Mouse (Mus musculus): ENCODE measurements around the gene Mup19.
"Not testable (repeated sequence)": the region's sequence is repeated elsewhere in the genome, so short reads cannot be mapped to it uniquely, and the experiment has no call there.

The Mup19 gene

DNA sequence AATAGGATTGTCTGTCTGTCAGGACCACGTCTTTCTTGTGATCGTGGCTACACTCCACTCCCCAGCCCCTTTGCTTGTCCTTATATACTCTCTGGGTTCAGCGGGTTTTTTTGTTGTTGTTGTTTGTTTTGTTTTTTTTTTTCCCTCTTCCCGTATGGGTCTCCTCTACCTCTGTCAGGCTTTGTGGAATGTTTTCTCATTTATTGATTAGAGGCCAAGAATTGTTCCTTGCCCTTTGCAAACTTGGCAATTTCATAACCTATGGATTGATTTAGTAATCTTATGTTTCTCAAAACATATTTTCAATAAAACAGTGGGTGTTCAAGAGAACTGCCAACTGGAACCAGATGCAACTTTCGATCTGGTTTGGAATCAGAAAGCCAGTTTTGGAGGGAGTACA lies at the start of gene Mup19:
Gene Mup19, minus strand, starts transcription at position 101 of the 400 bp plus-strand sequence.
- not testable (repeated sequence) for DNase-seq (ENCODE audit: low spot score)

DNA sequence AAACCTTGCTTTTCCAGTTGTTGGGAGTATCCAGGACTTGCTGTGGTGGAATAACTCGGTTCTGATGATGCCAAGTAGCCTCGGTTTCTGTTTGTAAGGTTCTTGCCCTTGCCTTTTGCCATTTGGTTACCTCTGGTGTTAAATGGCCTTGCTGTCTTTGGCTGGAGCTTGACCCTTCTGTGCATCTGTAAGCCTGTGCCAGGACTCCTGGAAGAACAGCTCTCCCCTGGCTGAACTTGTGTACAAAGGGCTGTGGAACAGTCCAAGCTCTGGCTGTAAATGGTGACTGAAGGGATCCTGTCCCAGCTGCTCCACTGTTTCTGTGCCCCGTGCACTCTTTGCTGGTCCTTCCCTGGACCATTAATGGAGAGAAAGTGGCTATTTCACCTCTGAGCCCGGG lies 47.1 kb upstream of the Mup19 start:
- no peak for DNase-seq (ENCODE audit: low spot score)

DNA sequence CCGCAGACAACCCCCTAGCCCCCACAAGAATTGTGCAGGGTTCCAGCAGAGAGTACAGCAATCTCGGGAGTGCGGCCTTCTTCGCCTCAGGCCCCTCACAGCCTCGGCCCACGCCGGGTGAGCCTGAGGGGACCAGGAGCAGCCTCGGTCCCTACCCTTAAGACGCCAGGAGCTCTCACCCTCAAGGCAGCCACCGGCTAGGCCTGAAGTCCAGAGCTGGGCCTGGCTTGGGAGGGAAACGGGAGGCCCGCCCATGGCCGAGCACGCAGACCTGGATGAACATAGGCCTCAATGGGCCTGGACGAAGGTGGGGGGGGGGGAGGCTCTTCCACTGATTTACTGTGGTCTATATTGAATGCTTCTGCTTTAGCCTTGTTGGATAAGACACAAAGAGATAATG lies 41.1 kb upstream of the Mup19 start:
- DNase-seq (ENCODE audit: low spot score) = no peak

DNA sequence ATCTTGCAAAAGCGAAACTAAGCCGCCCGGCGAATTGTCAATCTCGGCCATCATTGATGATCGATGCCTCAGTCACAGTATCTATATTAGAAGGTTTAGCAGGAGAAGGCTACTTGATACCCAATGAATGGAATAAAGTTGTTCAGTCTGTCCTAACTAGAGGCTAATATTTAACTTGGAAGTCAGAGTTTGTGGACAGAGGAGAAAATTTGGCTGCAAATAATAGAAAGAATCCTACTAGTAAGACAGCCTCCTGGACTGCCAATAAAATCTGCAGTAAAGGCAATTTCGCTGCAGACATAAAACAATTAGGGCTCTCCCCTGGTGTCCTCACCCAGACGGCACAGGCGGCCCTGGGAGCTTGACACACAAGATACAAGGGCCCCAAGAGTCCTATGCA lies 40.5 kb upstream of the Mup19 start:
- DNase-seq (ENCODE audit: low spot score) = not testable (repeated sequence)

DNA sequence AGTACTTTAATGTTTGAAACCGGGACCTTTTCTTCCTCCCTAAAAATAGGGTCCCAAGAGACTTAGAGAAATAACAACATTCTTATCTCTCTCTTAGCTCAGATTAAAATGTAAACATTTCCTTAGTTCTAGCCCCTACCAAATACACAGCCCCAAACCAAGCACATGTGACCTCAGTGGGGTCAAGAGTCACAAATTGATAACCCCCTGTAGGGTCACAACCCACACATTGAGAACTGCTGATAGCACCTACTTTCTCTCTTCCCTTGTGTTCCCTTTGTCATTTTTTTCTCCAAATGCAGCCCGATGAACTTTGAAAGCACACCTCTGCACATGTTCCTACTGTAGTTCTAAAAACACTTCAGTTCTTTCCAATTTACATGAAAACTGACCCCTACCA lies 33.5 kb upstream of the Mup19 start:
- DNase-seq (ENCODE audit: low spot score) = no peak

DNA sequence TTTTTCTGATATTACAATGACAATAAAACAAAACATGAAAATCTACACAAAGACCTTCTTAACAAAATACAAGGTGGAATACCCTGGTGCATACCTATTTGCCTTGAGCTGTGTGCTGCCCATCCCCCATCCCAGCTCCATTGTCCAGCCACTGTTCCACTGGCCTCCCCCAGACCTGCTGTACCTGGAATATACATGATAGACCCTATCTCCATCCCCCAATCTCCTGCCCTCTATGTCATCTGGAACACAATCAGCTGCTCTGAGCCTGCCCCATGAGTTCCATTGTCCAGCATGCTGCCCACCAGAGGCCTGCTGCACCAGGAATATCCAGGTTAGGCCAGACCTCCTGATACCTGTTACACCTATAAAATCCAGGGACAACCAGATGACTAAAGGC lies 31.4 kb upstream of the Mup19 start:
- no peak for DNase-seq (ENCODE audit: low spot score)

DNA sequence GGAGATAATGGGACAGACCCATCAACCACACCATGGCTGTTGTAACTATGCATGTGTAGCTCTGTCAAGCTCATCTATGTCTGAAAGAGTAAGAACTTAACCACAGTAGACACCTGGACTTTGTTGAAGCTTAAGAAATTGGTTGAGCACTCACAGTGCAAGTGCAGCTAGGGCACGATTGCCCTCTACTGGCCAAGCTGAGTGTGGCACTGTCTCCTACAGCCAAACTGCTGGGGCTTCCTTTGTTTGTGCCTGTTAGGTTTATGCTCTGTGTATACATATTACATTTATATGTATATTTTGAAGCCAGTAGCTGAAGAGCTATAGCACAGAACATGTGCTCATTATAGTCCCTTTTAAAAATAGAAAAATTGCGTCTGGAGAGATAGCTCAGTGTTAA lies 29.1 kb upstream of the Mup19 start:
- DNase-seq (ENCODE audit: low spot score) = not testable (repeated sequence)

DNA sequence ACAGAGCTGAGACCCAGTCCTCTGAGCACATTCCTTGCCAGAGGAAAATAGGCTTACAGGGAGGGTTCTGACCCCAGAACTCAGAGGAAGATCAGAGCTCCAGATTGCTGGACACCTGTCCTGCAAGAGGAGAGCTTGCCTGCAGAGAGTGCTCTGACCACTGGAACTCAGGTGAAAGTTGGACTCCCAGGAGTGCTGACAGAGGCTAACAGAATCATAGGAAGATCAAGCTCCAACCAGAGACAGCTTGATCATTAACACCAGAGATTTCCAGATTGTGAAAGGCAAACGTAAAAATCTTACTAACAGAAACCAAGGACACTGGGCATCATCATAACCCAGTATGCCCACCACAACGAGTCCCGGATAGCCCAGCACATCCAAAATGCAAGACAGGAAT lies 26.9 kb upstream of the Mup19 start:
- not testable (repeated sequence) for DNase-seq (ENCODE audit: low spot score)

DNA sequence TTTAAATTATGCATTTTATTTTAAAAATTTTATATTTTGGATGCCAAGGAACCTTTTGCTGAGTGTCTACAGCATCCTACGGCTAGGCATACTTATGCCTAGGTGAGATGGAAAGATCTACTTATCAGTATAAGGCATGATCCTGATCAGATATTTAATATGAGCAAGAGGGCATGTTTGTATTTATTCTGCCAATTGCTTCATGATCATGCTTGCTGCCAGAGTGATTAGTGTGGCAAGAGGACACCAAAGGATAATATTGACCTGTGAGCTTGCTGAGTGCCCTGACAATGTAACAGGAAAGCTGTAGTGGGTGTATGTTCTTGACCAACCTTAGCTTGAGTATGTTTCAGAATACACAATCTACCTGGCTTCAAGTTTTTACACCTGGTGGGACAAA lies 7.6 kb upstream of the Mup19 start:
- not testable (repeated sequence) for DNase-seq (ENCODE audit: low spot score)

DNA sequence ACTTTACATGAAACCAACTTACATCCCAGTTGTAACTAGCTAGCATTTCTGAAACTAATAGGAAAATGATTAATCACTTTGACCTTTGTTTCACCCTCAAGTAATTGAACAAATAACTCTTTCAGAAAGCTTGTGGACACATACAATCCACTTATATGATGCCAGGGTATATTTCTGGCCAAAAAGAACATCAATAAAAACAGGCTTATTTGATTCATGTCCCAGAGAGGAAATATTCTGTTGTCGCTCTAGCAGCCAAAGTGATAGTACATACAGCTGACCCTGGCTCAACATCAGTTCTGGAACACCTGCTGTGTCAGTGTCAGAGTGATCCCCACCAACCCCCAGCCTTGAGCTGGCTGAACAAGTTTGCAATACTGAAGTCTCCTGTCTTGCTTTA lies 2.2 kb upstream of the Mup19 start:
- DNase-seq (ENCODE audit: low spot score) = not testable (repeated sequence)

Data from spleen, adult 12 weeks (tissue).